Mouse (Mus musculus) CD4-positive, CD25-positive, alpha-beta regulatory T cell, adult 2 months (primary cell): ENCODE measurements at regions not wholly inside any gene's neighbourhood (a gene's known extent, or its start where the extent isn't known, plus 50 kb on each side); places are given as distances from the start of the nearest gene placed in this dataset.

Experiments used
- DNase-seq: peaks from one replicate; pipeline ENCODE4 v3.0.0-alpha.2; 2012; ENCODE audit warnings: low read depth, low spot score

GRCm38 (mm10) chr11:18015239-18015638, 61.6 kb upstream of the Etaa1 start:
- no peak for DNase-seq

GRCm38 (mm10) chr11:18014610-18015009, 60.9 kb upstream of the Etaa1 start:
- DNase-seq = no peak

GRCm38 (mm10) chr11:18012085-18012484, 58.4 kb upstream of the Etaa1 start:
- no peak for DNase-seq

GRCm38 (mm10) chr11:18011101-18011733, 57.5 kb upstream of the Etaa1 start:
- DNase-seq = peak; percentile 1

- DNase-seq = no peak
These were observed 54.5 kb upstream of the Etaa1 start for GRCm38 (mm10) chr11:18008140-18008539.
